Mouse (Mus musculus) spleen, postnatal 10 days (tissue): ENCODE data around the gene Chchd4.

Source experiments
- DNase-seq, 2 experiments: peaks; one replicate each; pipeline ENCODE4 v3.0.0; 2021 to 2022; ENCODE audit warnings: low spot score in 2 of 2

The Chchd4 gene

GRCm38 (mm10) chr6:91472868-91473804 is at the start of gene Chchd4, which contains the start of gene Tmem43:
Chchd4 (minus strand) TSS chr6:91473546.
Tmem43 (plus strand) TSS chr6:91473703.
- DNase-seq = peak; percentile 96 to 99

GRCm38 (mm10) chr6:91522816-91523215 is 49.5 kb upstream of the Chchd4 start:
- DNase-seq = no peak

- no peak for DNase-seq
Measured at GRCm38 (mm10) chr6:91518454-91519020, 45.2 kb upstream of the Chchd4 start.

- DNase-seq = peak; percentile 98 to 99
Measured at GRCm38 (mm10) chr6:91515545-91516449, 42.5 kb upstream of the Chchd4 start, which contains the start of the genes Xpc and Lsm3. Xpc (minus strand) TSS chr6:91515888. Lsm3 (plus strand) TSS chr6:91515928.

- DNase-seq = no peak
Measured at GRCm38 (mm10) chr6:91514737-91515362, 41.5 kb upstream of the Chchd4 start.

- DNase-seq = no peak
Measured at GRCm38 (mm10) chr6:91514135-91514534, 40.8 kb upstream of the Chchd4 start.

- DNase-seq = no peak
Measured at GRCm38 (mm10) chr6:91510211-91510610, 36.9 kb upstream of the Chchd4 start.

GRCm38 (mm10) chr6:91509326-91509725 is 36.0 kb upstream of the Chchd4 start:
- DNase-seq = peak; percentile 62 to 88

GRCm38 (mm10) chr6:91508041-91508440 is 34.7 kb upstream of the Chchd4 start:
- DNase-seq = no peak

- no peak for DNase-seq
Measured at GRCm38 (mm10) chr6:91506036-91506435, 32.7 kb upstream of the Chchd4 start.

GRCm38 (mm10) chr6:91503302-91503701 is 30.0 kb upstream of the Chchd4 start:
- DNase-seq = no peak

GRCm38 (mm10) chr6:91494526-91494925 is 21.2 kb upstream of the Chchd4 start:
- no peak for DNase-seq

GRCm38 (mm10) chr6:91493053-91493452 is 19.7 kb upstream of the Chchd4 start:
- DNase-seq = no peak

GRCm38 (mm10) chr6:91491004-91491403 is 17.7 kb upstream of the Chchd4 start:
- DNase-seq = no peak

GRCm38 (mm10) chr6:91489872-91490271 is 16.5 kb upstream of the Chchd4 start:
- DNase-seq = no peak

- DNase-seq = no peak
Measured at GRCm38 (mm10) chr6:91488496-91489212, 15.3 kb upstream of the Chchd4 start.

- DNase-seq = no peak
Measured at GRCm38 (mm10) chr6:91486736-91487453, 13.5 kb upstream of the Chchd4 start.

GRCm38 (mm10) chr6:91483371-91483770 is 10.0 kb upstream of the Chchd4 start:
- no peak for DNase-seq

- no peak for DNase-seq
Measured at GRCm38 (mm10) chr6:91476541-91476940, 3.2 kb upstream of the Chchd4 start.
